Mouse (Mus musculus): ENCODE results near the gene Xrn1.
A peak's percentile ranks its signal among the peaks of the same experiment; 100 is the strongest.
"Not testable (repeated sequence)": the region's sequence is repeated elsewhere in the genome, so short reads cannot be mapped to it uniquely, and the experiment has no call there.

Gene Xrn1

DNA sequence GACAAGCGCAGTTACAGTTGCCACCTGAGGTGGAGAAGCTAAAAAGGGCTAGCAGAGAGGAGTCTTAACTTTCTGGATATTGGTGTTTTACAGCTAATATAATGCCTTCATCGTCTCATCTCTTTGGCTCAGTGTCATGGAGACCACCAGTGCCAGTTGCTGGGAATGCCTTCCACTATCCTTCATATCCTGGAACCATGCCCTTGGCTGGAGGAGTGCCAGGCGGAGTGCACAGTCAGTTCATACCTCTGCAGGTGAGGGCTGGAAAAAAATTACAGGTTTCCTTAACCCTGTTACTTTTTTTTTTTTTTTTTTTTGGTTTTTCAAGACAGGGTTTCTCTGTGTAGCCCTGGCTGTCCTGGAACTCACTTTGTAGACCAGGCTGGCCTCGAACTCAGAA is 96.9 kb downstream of the Xrn1 start:
- DNase-seq (ENCODE audit: low spot score in 2 of 2) = no peak

DNA sequence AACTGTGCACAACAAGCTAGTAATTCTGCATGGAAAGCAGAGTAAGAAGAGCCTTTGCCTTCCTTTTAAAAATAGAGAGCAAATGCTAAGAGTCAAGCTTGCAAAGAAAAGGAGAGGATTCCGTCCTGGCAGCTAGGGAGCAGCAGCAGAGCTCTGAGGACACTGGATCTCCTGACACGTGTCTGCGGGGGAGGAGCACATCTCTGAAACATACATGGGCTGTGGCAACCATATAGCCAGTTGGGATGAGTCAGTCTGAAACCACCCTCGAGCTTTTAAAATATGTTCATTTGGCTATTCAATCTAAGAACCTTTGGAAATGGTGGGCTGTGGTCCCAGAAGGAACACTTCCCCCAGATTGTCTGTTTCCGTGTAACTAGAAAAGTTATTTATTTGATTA is 100.3 kb downstream of the Xrn1 start:
- DNase-seq (ENCODE audit: low spot score in 2 of 2) = peak in 1 of 2 experiments; percentile 43

DNA sequence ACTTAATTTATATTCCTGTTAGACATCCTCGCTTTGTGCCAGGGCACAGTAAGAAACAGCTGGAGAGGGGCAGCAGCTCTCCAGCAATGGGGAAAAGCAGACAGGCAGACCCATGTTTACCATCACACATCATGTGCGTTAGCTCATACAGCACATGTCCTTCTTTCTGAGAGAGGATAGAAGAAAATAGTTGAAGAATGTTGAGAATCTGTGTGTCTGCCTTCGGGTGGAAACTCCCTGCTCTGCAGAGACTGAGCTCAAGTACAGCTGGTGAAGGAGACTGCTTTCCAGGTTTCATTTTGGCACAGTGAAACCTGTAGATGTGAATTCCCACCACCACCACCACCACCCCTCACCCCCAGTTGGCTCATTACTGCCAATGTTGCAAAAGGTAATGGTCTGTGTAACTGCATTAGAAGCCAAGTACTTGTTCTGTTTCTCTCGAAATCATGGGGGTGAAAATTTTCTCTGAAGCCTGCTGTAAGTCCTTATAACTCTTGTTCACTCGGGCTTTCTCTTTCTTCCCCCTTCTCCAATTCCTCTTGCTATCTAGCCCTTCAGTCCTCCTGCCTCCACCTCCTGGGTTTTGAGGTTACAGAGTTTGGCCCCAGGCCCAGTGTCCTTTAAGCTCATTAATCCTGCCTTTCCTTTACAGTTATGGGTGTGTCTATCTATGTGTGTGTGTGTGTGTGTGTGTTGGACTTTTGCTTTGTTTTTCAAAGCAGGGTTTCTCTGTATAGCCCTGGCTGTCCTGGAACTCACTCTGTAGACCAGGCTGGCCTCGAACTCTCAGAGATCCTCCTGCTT is 102.1 kb downstream of the Xrn1 start:
- no peak for DNase-seq (ENCODE audit: low spot score in 2 of 2)

DNA sequence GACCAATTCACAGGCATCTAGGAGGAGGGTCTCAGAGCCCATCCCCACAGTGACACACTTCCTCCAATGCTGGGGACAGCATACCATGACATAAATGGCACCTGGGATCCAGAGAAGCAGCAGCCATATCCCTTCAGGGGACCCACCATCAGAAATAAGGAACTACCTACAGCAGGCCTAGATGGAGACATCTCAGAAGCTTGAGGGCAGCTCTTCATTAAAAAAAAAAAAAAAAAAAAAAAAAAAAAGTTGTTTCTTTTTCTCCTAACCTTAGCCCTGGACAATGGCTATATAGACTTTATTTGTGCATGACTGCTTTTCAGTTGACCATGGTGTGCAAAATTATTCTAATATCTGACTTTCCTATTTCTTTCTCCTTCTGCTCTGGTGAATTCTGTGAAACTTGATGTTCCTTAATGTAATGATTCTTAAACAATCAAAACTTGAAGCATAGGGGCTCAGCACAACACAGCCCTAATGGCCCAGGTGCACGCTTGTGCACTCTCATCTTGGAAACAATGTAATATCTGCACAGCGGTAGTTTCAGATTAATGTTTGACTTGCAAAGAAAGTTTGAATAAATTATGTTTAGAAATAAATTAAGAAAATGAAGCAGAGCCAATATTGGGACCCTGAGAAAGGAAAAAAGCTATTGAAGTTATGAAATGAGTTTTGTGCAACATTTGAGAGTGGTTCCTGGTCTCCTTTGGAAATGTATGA is 108.7 kb downstream of the Xrn1 start:
- no peak for DNase-seq (ENCODE audit: low spot score in 2 of 2)

DNA sequence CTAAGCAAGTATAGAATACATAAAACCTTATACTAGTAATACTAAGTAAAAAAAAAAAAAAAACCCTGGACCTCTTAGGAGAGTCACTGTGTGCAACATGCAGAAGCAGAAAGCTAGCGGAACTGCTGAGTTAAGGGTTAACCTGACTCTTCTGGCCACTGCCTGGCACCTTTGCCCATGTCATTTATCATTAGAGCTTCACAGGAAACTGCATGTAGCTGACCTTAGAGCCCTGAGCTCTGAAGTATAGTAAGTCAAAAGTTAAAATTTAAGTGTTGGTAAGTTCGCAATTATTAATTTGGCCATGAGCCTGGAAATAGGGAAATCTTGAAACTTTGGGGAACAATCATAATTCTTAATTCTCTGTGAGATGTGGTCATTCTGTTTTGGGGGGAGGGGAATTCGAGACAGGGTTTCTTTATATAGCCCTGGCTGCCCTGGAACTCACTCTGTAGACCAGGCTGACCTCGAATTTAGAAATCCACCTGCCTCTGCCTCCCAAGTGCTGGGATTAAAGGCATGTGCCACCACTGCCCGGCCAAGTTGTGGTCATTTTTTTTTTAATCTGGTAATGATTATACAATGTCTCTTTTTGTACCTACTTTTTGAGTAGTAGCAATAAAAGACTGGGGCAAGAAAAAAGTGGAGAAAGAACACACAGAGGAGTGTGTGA is 109.4 kb downstream of the Xrn1 start:
- DNase-seq (ENCODE audit: low spot score in 2 of 2) = no peak

DNA sequence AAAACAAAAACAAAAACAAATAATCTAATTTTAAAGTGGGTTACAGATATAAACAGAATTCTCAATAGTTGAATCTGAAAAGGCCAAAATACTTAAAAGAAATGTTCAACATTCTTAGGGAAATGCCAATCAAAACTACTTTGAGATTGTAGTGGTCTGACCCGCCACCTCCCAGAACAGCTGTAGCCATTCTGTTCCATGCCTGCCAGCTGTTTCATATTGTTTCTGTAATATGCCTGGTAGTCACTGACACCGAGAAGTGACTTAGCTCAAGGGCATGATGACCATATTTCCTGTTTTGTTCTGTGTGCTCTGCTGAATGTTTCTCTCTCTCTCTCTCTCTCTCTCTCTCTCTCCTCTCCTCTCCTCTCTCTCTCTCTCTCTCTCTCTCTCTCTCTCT is 112.9 kb downstream of the Xrn1 start:
- no peak for DNase-seq (ENCODE audit: low spot score in 2 of 2)

DNA sequence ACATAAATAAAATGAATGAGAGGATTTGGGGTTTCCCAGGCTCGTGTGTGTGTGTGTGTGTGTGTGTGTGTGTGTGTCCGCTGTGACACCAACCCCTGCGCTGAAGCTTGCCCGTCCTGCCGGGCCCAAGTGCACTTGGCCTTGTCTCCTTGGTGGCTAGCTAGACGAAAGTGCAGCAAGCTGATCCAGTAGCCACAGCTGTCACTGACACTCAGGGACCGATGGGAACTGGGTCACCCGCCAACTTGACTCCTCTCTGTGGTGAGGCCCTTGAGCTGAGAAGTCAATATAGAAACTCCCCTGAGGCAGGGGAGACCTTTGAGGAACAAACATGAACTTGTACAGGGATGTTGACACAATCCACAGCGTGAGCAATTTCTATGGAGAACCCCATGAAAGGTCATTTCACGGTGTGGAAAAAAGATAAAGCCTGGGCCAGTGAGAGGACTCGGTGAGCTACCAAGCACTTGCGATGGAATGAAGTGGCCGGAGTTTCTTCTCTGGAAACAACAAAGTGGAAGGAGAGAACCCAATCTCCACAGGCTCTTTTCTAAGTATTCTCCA is 124.3 kb downstream of the Xrn1 start:
- DNase-seq (ENCODE audit: low spot score in 2 of 2) = no peak

DNA sequence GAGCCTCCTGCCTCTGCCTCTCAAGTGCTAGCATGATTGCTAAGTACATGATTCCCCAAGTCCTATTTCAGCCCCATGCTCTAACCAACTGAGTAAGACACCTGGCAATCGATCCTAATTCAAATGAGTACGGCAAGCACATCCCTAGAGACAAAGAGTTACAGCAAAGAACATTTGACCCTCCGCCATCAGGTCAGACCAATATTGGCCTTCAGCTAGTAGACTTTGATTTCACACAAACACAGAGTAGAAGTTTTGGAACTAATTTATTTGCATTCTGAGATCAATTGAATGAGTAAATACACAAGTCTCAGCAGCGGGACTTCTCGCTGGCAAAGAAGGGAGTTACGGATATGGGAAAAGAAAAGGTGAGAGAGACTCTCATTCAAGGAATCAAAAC is 130.7 kb downstream of the Xrn1 start:
- DNase-seq (ENCODE audit: low spot score in 2 of 2) = no peak

DNA sequence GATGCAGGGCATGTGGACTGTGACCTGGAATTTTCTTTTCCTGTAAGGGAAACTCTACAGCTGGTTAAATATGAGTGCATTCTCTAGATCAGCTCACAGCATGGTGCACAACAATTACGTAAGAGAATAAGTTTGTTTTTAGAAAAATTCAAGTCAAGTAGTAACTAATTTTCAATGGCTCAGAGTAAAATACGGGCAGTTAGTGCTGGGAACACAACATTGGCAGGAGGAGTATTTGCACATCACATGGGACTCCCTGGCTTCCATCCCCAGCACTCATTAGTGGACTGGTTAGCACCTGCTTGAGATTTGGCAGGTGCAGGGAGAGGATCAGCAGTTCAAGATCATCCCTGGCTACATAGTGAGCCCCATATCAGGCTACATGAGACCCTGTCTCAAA is 133.1 kb downstream of the Xrn1 start:
- no peak for DNase-seq (ENCODE audit: low spot score in 2 of 2)

DNA sequence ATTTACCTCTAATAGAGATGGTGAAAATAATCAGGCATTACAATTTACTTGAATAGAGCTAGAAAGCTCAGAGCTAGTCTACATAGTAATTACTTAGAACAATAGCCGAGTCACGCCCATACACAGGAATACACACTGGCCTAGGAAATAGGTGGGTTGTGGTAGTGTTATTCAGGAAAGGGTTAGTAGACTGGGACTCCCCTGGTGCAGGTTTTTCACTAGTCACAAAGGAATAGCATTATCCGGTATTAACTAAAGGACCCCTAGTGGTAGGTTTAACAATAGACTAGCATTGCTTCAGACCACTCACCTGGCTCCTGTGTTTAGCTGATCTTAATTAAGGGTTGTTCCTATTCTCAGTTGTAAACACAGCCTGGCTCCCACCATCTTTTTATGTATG is 133.9 kb downstream of the Xrn1 start:
- DNase-seq (ENCODE audit: low spot score in 2 of 2) = not testable (repeated sequence)

DNA sequence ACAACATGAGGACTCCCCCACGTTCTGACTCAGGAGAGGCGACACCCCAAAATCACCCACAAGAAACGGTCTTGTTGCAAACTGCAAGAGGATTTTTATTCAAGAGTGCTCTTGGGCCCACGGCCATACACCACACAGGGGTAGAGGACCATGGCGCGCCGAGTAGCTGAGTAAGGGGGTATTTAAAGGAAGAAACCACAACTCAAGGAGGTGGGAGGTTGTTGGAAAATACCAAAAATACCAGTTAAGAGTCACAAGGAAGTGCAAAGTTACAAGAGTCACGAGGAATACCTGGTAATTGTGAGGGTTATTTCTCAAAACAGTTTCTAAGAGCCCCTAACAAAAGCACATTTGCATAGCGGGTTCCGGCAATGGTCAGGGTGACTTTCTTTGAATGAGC is 138.1 kb downstream of the Xrn1 start:
- not testable (repeated sequence) for DNase-seq (ENCODE audit: low spot score in 2 of 2)

DNA sequence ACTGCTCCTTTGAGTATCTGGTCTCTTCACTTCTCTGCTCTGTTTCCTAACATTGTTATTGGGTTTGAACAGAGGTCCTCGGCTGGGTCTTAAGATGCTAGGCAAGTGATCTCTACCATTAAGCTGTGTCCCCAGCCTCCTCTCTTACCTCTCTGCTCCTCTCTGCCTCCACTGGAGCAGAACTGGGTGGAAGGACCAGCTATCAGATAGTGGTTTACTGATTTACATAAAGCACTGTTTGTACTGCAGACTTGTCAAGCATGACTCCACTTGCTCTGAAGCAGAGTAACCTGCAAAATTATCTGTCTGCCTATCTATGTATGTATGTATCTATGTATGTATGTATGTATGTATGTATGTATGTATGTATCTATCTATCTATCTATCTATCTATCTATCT is 138.7 kb downstream of the Xrn1 start:
- DNase-seq (ENCODE audit: low spot score in 2 of 2) = no peak

DNA sequence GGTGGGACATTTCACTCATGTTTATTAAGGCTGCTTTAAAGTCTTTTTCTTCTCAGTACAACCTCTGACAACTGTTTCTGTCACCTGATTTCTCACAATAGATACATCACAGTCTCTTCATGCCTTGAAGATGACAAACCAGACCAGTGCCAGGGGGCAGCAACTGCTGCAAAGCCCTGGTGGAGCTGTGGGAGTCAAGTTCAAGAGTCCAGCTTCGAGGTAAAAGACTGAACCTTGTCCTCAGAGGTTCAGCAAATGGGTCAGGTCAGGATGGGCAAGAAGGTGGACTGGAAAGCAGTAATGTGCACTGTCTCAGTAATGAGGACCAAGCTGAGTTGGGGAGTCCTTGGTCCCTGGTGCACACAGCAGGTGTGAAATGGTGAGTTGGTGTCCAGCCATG is 139.8 kb downstream of the Xrn1 start:
- no peak for DNase-seq (ENCODE audit: low spot score in 2 of 2)

DNA sequence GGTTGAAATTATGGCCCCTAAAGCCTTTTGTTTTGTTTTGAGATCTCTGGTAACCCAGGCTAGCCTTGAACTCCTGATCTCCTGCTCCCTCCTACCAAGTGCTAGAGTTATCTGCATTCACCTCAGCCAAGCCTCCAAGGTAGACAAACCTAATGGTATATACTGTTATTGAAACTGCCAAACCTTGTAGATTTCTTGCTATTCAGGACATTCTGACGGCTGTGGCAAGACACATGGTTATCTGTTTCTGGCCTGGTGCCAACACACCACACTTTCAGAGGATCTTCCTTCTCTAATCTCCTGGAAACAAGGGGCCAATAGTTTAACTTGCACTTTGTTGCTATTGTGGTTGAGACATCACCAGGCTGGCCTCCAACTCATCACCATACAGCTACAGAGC is 140.6 kb downstream of the Xrn1 start:
- DNase-seq (ENCODE audit: low spot score in 2 of 2) = no peak

DNA sequence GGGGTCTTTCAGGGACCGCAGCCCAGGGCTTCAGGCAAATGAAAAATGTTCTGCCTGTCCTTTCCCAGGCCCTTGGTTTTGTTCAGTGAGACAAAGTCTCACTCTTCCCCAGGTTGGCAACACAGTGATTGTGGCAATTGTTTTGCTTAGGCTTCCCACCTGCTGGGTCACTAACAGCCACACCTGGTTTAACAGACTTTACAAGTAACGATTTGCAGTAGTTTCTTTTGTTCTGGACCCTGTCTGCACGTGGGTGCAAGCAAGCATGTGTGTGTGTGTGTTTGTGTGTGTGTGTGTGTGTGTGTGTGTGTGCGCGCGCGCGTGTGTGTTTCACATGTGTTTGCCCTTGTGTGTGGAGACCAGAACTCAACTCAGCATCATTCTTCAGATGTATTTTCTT is 148.3 kb downstream of the Xrn1 start:
- no peak for DNase-seq (ENCODE audit: low spot score in 2 of 2)
